Mouse (Mus musculus): ENCODE results near the gene Il2rg. TPM values are rescaled to one million over a fixed set of nuclear protein-coding genes. Genes with fewer than 3 reads are reported as not detected.
A peak's percentile ranks its signal among the peaks of the same experiment; 100 is the strongest.

Il2rg gene
- polyA plus RNA-seq, 2 experiments = 14.0 to 15.1 TPM

DNA sequence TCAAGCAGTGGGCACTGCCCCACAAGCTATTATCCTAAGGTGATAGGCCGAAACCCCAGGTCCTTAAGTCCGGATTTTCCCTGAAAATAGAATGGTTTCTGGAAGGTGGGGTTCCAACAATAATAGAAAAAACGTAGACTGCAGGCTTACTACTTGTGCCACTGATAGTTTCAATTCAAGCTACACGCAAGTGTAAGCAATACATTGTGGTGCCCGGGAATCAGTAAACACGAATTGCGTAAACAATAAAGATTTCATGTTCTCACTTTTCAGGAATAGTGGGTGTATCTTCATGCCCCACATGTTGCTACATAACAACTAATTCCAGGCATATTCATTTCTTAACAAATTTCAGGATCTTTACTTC, 45.3 kb downstream of the Il2rg start:
- TF ChIP-seq POLR2A (IDR thresholded peaks at IDR 0.05; ENCODE audit: borderline replicate concordance, extremely low read depth, insufficient read depth, insufficient read length) = no peak
- no peaks in the 10 kb centered on the region for H3K4me1 ChIP-seq (ENCODE audit: control insufficient read depth, insufficient read depth, low read length)
- H3K27me3 ChIP-seq (ENCODE audit: control insufficient read depth, insufficient read depth, low read length) = no peaks in the 10 kb centered on the region
- no peak overlapping the region for H3K27ac ChIP-seq (replicated peaks; ENCODE audit: low read depth, low read length)
- ATAC-seq (ENCODE audit: low FRiP score, low read depth) (no peak; the same call in 1 of the 2 replicates), DNase-seq (ENCODE audit: low spot score) (no peak)
- H3K9ac ChIP-seq (ENCODE audit: low read depth, low read length, severe bottlenecking) = no peak overlapping the region
- peak overlapping the region; percentile 37 for H3K4me2 ChIP-seq (replicated peaks; ENCODE audit: low read depth, low read length, severe bottlenecking)
- no peaks in the 10 kb centered on the region for H3K9me3 ChIP-seq (ENCODE audit: control insufficient read depth, low read length)
- peak overlapping the region; percentile 48 for H3K4me3 ChIP-seq (replicated peaks; ENCODE audit: low read length)
- 40% methylated on average over 7 of the region's 7 CpGs for WGBS
- 0 out of 2 replicates have a peak, but pooled peaks cover 4% of the 10 kb centered on the region for H3K36me3 ChIP-seq (ENCODE audit: control insufficient read depth, insufficient read depth, low read length)

GRCm38 (mm10) chrX:101221834-101222795, 45.9 kb downstream of the Il2rg start, which contains the start of gene Snx12:
Snx12 (minus strand) TSS chrX:101222563.
- H3K4me3 ChIP-seq (replicated peaks; ENCODE audit: low read length) = peak within 1 kb of the TSS; percentile 48
- H3K9me3 ChIP-seq (ENCODE audit: control insufficient read depth, low read length) = no peaks in the 10 kb centered on the region
- DNase-seq (ENCODE audit: low spot score) (peak; percentile 92), ATAC-seq (ENCODE audit: low FRiP score, low read depth) (peak; percentile 96)
- H3K27ac ChIP-seq (replicated peaks; ENCODE audit: low read depth, low read length) = no peak within 1 kb of the TSS
- no peaks in the 10 kb centered on the region for H3K27me3 ChIP-seq (ENCODE audit: control insufficient read depth, insufficient read depth, low read length)
- H3K36me3 ChIP-seq (ENCODE audit: control insufficient read depth, insufficient read depth, low read length) = 0 out of 2 replicates have a peak, but pooled peaks cover 4% of the 10 kb centered on the region
- TF ChIP-seq POLR2A (IDR thresholded peaks at IDR 0.05; ENCODE audit: borderline replicate concordance, extremely low read depth, insufficient read depth, insufficient read length) = no peak
- peak within 1 kb of the TSS; percentile 56 for H3K9ac ChIP-seq (ENCODE audit: low read depth, low read length, severe bottlenecking)
- H3K4me1 ChIP-seq (ENCODE audit: control insufficient read depth, insufficient read depth, low read length) = no peaks in the 10 kb centered on the region
- peak within 1 kb of the TSS; percentile 47 for H3K4me2 ChIP-seq (replicated peaks; ENCODE audit: low read depth, low read length, severe bottlenecking)
- WGBS = 20% methylated on average over 53 of the region's 55 CpGs

Other genes with a start within 250 kb of the Il2rg start
- gene Tex11, start 208.6 kb downstream of the Il2rg start, polyA plus RNA-seq (2012; rRNA removed) = 0.03 and 0.04 TPM in 2 replicates
- gene Tex11, start 208.6 kb downstream of the Il2rg start, polyA plus RNA-seq (2014; fragmentation: Nextera tagmentation; extraction: Ambion mirVana) = 0.22 TPM in 1 of 2 replicates, not detected in the other
- gene Slc7a3, start 182.2 kb downstream of the Il2rg start, polyA plus RNA-seq (2012; rRNA removed) = 6.1 and 7.7 TPM in 2 replicates
- gene Slc7a3, start 182.2 kb downstream of the Il2rg start, polyA plus RNA-seq (2014; fragmentation: Nextera tagmentation; extraction: Ambion mirVana) = 2.6 and 3.0 TPM in 2 replicates
- gene Snx12, start 45.7 kb downstream of the Il2rg start, polyA plus RNA-seq (2012; rRNA removed) = 37.9 and 42.1 TPM in 2 replicates
- gene Snx12, start 45.7 kb downstream of the Il2rg start, polyA plus RNA-seq (2014; fragmentation: Nextera tagmentation; extraction: Ambion mirVana) = 52.8 and 56.2 TPM in 2 replicates
- gene Foxo4, start 13.7 kb downstream of the Il2rg start, polyA plus RNA-seq (2012; rRNA removed) = 48.1 and 70.4 TPM in 2 replicates
- 5.0 and 5.6 TPM in 2 replicates for gene Foxo4, start 13.7 kb downstream of the Il2rg start, polyA plus RNA-seq (2014; fragmentation: Nextera tagmentation; extraction: Ambion mirVana)
- gene Gm614, start 4.3 kb downstream of the Il2rg start, polyA plus RNA-seq (2012; rRNA removed) = 0.15 TPM in 1 of 2 replicates, not detected in the other
- gene Gm614, start 4.3 kb downstream of the Il2rg start, polyA plus RNA-seq (2014; fragmentation: Nextera tagmentation; extraction: Ambion mirVana) = not detected in 2 replicates
- gene Gm20489, start 768 bp upstream of the Il2rg start, polyA plus RNA-seq (2012; rRNA removed) = not detected in 2 replicates
- not detected in 2 replicates for gene Gm20489, start 768 bp upstream of the Il2rg start, polyA plus RNA-seq (2014; fragmentation: Nextera tagmentation; extraction: Ambion mirVana)
- 122 and 193 TPM in 2 replicates for gene Med12, start 5.8 kb upstream of the Il2rg start, polyA plus RNA-seq (2012; rRNA removed)
- gene Med12, start 5.8 kb upstream of the Il2rg start, polyA plus RNA-seq (2014; fragmentation: Nextera tagmentation; extraction: Ambion mirVana) = 41.7 and 55.7 TPM in 2 replicates
- gene Nlgn3, start 30.9 kb upstream of the Il2rg start, polyA plus RNA-seq (2012; rRNA removed) = 10.3 and 15.6 TPM in 2 replicates
- gene Nlgn3, start 30.9 kb upstream of the Il2rg start, polyA plus RNA-seq (2014; fragmentation: Nextera tagmentation; extraction: Ambion mirVana) = 18.2 and 24.4 TPM in 2 replicates
- 0.09 and 0.19 TPM in 2 replicates for gene Gjb1, start 108.1 kb upstream of the Il2rg start, polyA plus RNA-seq (2012; rRNA removed)
- gene Gjb1, start 108.1 kb upstream of the Il2rg start, polyA plus RNA-seq (2014; fragmentation: Nextera tagmentation; extraction: Ambion mirVana) = not detected in 2 replicates
- gene Zmym3, start 152.6 kb upstream of the Il2rg start, polyA plus RNA-seq (2012; rRNA removed) = 105 and 118 TPM in 2 replicates
- gene Zmym3, start 152.6 kb upstream of the Il2rg start, polyA plus RNA-seq (2014; fragmentation: Nextera tagmentation; extraction: Ambion mirVana) = 30.4 and 36.5 TPM in 2 replicates
- 402 and 421 TPM in 2 replicates for gene Nono, start 161.1 kb upstream of the Il2rg start, polyA plus RNA-seq (2012; rRNA removed)
- gene Nono, start 161.1 kb upstream of the Il2rg start, polyA plus RNA-seq (2014; fragmentation: Nextera tagmentation; extraction: Ambion mirVana) = 362 and 397 TPM in 2 replicates
- gene Itgb1bp2, start 180.8 kb upstream of the Il2rg start, polyA plus RNA-seq (2012; rRNA removed) = 55.3 and 70.9 TPM in 2 replicates
- gene Itgb1bp2, start 180.8 kb upstream of the Il2rg start, polyA plus RNA-seq (2014; fragmentation: Nextera tagmentation; extraction: Ambion mirVana) = 35.2 and 47.0 TPM in 2 replicates

Measured in limb, embryonic 14.5 days (tissue).